In the genomic region with DNA sequence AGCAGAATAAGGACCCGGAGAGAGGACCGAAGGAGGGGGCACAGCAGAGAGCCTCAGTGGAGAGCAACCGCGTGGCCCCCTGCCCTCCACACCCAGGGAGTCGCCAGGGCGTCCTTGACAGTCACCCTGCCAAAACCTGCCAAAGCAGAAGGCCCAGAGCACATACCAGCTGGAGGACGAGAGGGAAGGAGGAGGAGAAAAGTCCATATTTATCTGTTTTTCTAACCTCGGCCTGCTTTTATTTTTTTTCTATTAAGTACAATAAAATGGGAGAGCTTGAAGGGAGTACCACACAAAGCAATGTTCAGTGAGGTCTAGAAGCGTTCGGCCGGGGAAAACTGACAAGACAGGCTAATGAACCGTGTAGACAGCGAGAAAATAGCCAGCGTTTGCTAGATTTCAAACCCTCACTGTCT, we compare ENCODE assay signal across 8 mouse cellular contexts. TPM values are rescaled to one million over a fixed set of nuclear protein-coding genes. Genes with fewer than 3 reads are reported as not detected.
DNase-seq lines count a peak whose midpoint lies in the region; ATAC-seq and TF ChIP-seq lines count a peak whose summit lies in the region.

No protein-coding gene starts in this region.

- H3K9ac ChIP-seq in kidney, embryonic 15.5 days = peak overlapping the region; percentile 44; the same call in 1 of the 2 replicates
- peak overlapping the region; percentile 100 for H3K9ac ChIP-seq in stomach, embryonic 14.5 days (replicated peaks; ENCODE audit: low read depth, low read length)

- peaks cover 38% of the 10 kb centered on the region; the same call in 1 of the 2 replicates for H3K27me3 ChIP-seq in kidney, embryonic 15.5 days
- no peaks in the 10 kb centered on the region for H3K27me3 ChIP-seq in cerebellum, adult 2 months (ENCODE audit: control insufficient read depth, insufficient read depth, low read length)
- H3K27me3 ChIP-seq in stomach, embryonic 14.5 days (ENCODE audit: control insufficient read depth, insufficient read depth, low read length) = no peaks in the 10 kb centered on the region

- peak overlapping the region; percentile 76 for H3K4me2 ChIP-seq in kidney, embryonic 15.5 days
- peak overlapping the region; percentile 58 for H3K4me2 ChIP-seq in stomach, embryonic 14.5 days (replicated peaks; ENCODE audit: low read depth, low read length)

- H3K27ac ChIP-seq in kidney, embryonic 15.5 days = peak overlapping the region; percentile 89
- H3K27ac ChIP-seq in cerebellum, adult 2 months (ENCODE audit: insufficient read depth, low read length) = peak overlapping the region; percentile 27
- H3K27ac ChIP-seq in stomach, embryonic 14.5 days (ENCODE audit: low read length) = peak overlapping the region; percentile 100

- peak; percentile 57 for ATAC-seq in kidney, embryonic 15.5 days (replicated peaks; ENCODE audit: low FRiP score)
- ATAC-seq in stomach, embryonic 14.5 days (ENCODE audit: insufficient number of reproducible peaks, insufficient read depth, low FRiP score, low read depth) = no peak

- H3K36me3 ChIP-seq in kidney, embryonic 15.5 days = peaks cover 5% of the 10 kb centered on the region; the same call in 1 of the 2 replicates
- peaks cover 43% of the 10 kb centered on the region for H3K36me3 ChIP-seq in stomach, embryonic 14.5 days (ENCODE audit: control insufficient read depth, insufficient read depth, low read length)

- DNase-seq in kidney, postnatal 36 days = no peak
- peak; percentile 70 to 76 for DNase-seq in cerebellum, adult 2 months
- peak; percentile 59 to 69 for DNase-seq in heart, adult 18-20 months
- DNase-seq in kidney, postnatal 10 days = peak; percentile 50
- no peak for DNase-seq in layer of hippocampus, postnatal 25 days (ENCODE audit: extremely low spot score in 1 of 2, low spot score in 1 of 2)
- DNase-seq in right cerebral cortex, postnatal 14 days = no peak

- WGBS in kidney, embryonic 15.5 days = 8% methylated on average over 14 of the region's 14 CpGs
- WGBS in cerebellum, adult 2 months = 14% methylated on average over 14 of the region's 14 CpGs
- 5% methylated on average over 14 of the region's 14 CpGs for WGBS in stomach, embryonic 14.5 days

- TF ChIP-seq POLR2A in cerebellum, adult 2 months (IDR thresholded peaks at IDR 0.05; ENCODE audit: borderline replicate concordance, insufficient read depth, low read length) = no peak

- H3K4me1 ChIP-seq in kidney, embryonic 15.5 days = peaks cover 59% of the 10 kb centered on the region
- peaks cover 14% of the 10 kb centered on the region for H3K4me1 ChIP-seq in cerebellum, adult 2 months (ENCODE audit: control insufficient read depth, insufficient read depth, low read length)
- H3K4me1 ChIP-seq in stomach, embryonic 14.5 days (ENCODE audit: control insufficient read depth, insufficient read depth, low read length) = peaks cover 36% of the 10 kb centered on the region; the same call in 1 of the 2 replicates

- no peak for TF ChIP-seq CTCF in cerebellum, adult 2 months (IDR thresholded peaks at IDR 0.05; ENCODE audit: borderline replicate concordance, insufficient read depth, low read depth, low read length)

- H3K9me3 ChIP-seq in kidney, embryonic 15.5 days (replicated peaks) = no peaks in the 10 kb centered on the region
- no peaks in the 10 kb centered on the region for H3K9me3 ChIP-seq in stomach, embryonic 14.5 days (ENCODE audit: control insufficient read depth, low read depth, low read length)

- H3K4me3 ChIP-seq in kidney, embryonic 15.5 days (replicated peaks) = peak overlapping the region; percentile 59
- H3K4me3 ChIP-seq in cerebellum, adult 2 months (replicated peaks; ENCODE audit: insufficient read depth, low read depth, low read length) = peak overlapping the region; percentile 20
- peak overlapping the region; percentile 46 for H3K4me3 ChIP-seq in stomach, embryonic 14.5 days (ENCODE audit: low read depth, low read length)

RNA-seq across cellular contexts. Expression of a gene that starts 8.4 kb away (rescaled TPM):
- polyA plus RNA-seq in kidney, embryonic 15.5 days (2015; fragmentation: Nextera tagmentation; extraction: Ambion mirVana) = 118 and 130 TPM in 2 replicates
- polyA plus RNA-seq in cerebellum, adult 2 months (2012; rRNA removed) = 45.9 and 46.3 TPM in 2 replicates
- total RNA-seq in heart, adult 18-20 months (2021) = 10 to 100 TPM; 25.0 to 25.2 TPM
- 151 and 155 TPM in 2 replicates for polyA plus RNA-seq in stomach, embryonic 14.5 days (2014; fragmentation: Nextera tagmentation; extraction: Ambion mirVana)
- 1 to 10 TPM; 2.1 to 2.9 TPM for total RNA-seq in layer of hippocampus, postnatal 25 days (2021)

Comparison
In these comparisons a context has a peak if more than half of its experiments do, and no peak if none do; other contexts are left out.
1. DNase-seq: peak in cerebellum, adult 2 months (2 of 2), heart, adult 18-20 months (2 of 2) and kidney, postnatal 10 days (single experiment); none in kidney, postnatal 36 days (0 of 2), layer of hippocampus, postnatal 25 days (0 of 2) and right cerebral cortex, postnatal 14 days (single experiment).
2. H3K27ac ChIP-seq: peak in every context shown above with its lines; median percentile 100 in stomach, embryonic 14.5 days; 89 in kidney, embryonic 15.5 days; 27 in cerebellum, adult 2 months.
3. Peak in every context shown above with its lines, with median percentiles within 50 percentile points of each other: H3K4me3 ChIP-seq.